Mouse (Mus musculus) neural tube, embryonic 10.5 days (tissue): ENCODE data around the gene Myadml2.
A peak's percentile ranks its signal among the peaks of the same experiment; 100 is the strongest.

Source experiments
- DNase-seq: peaks from one replicate; pipeline ENCODE4 v3.0.0-alpha.2; 2017; ENCODE audit warnings: low spot score; ENCODE audit errors: extremely low spot score

The Myadml2 gene

DNA sequence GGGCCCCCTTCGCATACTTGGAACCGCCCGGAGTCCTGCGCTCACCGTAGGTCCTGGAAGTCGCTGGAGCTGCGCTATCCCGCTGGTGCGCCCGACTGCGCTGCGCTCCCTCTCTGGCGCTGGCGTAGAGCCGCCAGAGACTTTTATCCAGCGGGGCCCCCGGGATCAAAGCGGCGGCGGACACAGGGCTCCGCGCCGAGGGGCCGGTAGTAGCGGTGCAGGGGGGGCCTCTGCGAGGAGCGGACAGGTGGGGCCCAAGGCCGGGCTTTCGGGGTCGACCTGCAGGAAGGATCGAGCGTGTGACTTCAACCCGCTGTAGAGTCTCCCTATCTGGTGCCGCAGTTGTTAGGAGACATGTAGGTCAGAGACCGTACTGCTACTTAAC is 13.1 kb upstream of the Myadml2 start, which contains the start of gene Notum:
Gene Notum, minus strand, starts transcription at position 100 of the 385 bp plus-strand sequence.
- DNase-seq = peak; percentile 54

DNA sequence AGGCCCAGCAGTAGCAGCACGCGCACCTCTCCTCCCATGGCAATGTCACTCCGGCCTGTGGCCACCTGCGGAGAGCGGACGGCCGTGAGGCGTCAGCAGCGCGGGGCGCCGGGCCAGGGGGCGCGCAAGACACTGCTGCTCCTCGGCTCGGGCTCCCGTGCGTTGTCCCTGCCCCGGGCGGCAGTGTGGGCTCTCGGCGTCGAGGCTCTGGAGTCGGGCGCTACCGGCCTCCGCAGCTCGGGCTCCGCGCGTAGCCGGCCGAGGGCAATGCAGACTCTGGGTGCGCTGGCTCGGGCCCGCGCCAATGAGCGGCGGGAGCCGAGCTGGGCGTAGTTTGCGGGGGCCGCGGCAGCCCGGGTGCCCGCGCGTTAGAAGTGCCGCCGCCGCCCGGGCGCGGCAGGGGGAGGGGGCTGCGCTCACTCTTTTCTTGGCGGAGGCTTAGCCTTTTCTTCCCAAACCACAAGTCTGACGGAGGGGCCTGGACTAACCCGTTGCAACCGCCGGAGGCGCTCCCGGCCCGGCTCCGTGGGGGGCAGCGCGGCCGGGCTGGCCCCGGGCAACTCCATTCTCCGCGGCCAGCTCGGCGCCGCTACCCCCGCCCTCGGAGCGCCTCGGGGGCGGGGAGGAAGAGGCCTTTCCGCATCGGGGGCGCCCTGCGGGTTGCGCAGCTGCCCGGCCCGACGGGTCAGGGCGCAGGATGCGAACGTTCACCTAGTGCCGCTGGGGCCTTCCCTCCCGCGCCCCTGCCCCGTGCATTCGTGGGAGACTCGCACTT is 12.5 kb upstream of the Myadml2 start:
- DNase-seq = peak; percentile 61

DNA sequence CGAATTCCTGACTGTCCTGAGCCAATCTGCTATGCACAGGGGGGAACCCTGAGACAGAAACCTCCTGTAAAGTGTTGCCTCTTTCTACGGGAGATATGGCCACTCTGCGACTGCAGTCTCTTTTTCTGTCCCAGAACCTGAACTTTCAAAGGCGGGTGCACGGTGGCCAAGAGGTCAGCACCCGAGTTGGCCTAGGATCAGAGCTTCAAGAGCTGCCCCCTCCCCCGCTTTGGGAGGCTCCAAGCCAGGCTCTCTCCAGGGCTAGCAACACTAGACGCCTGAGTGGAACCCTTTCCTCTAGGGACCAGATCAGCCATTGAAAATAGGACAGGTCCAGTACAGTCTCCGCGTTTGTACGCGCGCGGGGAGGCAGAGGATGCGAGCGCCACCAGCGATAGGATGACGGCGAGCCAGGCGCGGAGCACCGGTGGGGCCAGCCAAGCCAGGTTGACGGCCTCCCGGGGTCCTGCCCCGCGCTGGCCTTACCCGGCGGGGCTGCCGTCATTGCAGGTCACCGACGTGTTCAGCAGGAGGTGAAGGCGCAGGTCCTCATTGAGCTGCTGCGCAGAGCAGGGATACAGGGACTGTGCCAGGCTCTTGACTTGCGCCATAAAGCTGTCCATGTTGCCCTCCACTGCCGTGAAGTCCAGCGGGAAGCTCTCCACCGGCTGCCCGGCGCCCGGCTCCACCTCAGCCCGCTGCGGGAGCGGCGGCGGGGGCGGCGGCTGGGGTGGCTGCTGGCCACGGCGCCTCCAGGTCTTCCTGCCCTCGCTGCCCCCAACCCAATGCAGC is 11.7 kb upstream of the Myadml2 start:
- peak; percentile 57 for DNase-seq

DNA sequence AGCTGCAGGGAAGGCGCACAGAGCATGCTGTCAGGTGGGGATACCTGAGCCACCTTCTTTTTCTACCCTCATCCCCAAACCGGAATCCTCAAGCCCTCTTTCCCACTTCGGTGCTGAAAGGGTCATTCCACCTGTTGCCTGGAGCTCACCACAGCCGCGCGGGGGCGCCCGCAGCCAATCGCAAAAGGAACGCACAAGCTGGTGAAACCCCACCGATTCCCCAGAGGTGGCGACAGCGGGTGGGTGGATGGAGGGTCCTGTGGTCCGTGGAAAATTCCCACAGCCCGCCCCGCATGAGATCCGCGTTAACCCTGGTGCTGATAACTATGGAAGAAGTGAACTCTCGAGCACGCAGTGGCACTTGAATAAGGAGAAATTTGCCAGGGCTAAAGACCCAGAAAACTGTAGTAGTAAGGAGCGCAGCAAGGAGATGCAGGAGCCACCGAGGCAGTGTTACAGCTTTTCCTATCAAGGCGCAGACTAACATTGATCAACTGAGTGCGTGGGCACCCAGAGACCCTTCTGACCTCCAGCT is 11.0 kb upstream of the Myadml2 start:
- peak; percentile 82 for DNase-seq

DNA sequence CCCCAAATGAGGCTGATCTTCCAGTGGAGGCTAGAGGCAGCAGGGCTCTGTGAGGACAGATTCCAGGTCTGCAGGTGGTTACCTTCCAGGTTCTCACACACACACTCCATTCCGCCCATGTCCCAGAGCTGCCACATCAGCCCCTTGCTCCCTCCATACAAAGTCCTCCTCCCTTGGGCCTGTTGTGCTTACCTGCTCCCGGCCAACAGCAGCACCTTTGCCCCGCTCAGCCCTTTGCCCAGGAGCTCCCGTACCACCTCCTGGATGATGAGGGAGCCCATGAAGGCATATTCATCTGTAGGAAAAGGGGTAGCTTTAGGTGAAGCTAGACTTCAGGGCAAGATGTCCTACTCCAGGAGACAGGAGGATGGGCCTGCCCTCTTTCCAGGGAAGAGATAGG is 9.3 kb upstream of the Myadml2 start:
- no peak for DNase-seq

DNA sequence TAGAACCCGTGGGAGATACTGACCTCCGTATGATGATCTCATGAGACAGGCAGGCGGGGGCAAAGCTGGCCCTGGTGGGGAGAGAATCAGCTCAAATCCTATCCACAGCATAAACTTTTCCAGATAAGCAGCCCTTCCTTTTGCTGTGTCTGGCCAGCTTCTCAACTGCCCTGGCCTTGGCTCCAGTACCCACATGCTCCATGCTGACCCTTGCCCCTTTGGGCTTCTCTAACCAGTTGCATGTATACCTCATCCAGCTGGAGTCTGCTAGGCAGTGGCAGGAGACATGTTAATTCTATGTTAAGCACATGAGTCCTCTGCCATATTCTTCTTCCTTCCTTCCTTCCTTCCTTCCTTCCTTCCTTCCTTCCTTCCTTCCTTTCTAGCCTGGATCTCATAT is 6.8 kb upstream of the Myadml2 start:
- DNase-seq = no peak

DNA sequence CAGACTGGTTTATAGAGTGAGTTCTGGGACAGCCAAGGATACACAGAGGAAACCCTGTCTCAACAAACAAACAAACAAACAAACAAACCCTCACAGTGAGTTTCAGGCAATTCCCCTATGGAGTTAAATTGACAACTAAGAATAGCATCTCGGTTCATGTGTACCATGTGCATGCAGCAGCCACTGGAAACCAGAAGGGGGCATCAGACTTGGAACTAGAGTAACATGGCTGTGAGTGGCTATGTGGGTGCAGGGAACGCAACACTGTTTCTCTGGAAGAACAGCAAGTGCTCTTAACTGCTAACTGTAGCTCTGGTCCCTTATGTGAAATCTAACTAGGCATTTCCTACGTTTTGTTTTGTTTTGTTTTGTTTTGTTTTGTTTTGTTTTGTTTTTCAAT is 3.9 kb upstream of the Myadml2 start:
- no peak for DNase-seq

DNA sequence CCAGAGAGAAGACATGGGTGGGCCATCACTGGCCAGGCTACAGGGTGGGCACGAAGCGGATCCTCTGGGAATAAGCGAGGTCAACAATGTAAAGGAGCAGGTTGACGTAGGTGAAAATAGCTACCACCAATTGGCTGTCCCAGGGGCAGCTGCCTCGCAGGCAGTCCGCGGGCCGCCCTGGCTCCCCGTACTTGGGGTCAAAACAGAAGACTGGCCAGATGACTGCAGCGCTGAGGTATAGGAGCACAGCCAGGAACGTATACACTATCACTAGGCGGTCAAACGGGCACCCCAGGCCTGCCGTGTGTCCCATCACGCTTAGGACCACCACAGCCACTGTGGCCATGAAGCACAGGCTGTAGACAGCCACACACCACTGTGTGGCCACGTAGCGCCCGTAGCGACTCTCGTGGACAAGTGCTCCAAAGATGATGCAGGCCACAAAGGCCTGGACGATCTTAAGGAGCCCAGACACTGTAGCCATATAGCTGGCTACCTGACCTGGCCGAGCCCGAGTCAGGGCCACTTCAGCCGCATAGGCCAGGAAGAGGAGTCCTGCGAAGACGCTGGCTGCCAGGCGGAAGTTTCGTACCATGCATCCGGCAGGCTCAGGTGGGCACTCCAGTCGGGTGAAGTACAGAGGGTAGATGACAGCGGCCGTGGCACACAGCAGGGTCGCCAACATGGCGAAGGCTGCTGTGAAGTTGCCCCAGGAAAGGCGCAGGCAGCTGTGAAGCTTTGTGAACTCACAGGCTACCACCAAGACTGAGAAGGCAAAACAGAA is 719 bp downstream of the Myadml2 start:
- no peak for DNase-seq

DNA sequence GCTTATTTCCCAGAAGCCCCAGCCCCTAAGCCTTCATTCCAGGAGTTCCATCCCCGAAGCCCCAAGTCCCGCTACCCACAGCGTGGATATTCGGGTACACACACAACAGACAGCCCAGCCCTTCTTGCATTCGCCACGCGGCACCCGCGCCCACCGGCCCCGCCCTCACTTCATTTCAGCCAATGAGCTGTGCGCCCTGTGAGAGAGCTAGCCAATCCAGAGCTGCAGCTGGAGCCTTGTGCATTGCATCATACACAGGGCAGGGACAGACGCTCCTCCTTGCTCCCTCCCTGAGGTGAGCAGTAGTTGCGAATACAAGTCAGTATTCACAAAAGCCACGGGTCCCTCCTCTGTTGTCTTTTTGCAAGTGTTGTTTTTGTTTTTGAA is 4.4 kb downstream of the Myadml2 start, which contains the start of gene Pycr1:
Gene Pycr1, minus strand, starts transcription at position 169 of the 387 bp plus-strand sequence.
- peak; percentile 96 for DNase-seq

DNA sequence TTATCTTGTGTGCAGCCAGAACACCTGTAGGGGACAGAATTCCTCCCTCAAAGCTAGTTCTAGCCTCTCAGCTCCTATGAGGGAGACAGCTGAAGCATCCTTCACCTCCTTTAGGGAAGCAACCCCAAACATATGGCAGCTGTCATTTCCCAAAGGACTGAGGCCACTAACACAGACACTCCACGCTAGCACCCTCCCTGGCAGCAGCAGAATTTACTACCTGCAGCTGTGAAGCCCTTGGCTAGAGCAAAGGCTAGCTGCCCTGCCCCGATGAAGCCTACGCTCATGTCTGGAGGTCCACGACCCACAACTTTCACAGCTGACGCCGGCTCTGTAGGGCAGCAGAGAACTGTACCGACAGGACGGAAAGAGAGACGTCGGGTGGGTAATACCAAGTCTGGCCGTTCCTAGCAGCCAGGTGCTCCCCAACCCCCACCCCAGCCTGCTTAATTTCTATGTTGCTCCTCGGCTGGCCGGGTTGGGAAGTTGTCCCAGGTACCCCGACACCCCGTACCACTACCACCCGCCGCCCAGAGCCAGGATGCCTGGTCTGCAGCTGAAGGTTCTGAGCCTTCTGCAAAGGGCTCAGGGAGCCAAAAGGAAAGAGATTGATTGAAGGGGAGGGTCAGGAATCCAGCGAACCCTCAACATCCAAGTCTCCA is 4.9 kb downstream of the Myadml2 start:
- DNase-seq = no peak

DNA sequence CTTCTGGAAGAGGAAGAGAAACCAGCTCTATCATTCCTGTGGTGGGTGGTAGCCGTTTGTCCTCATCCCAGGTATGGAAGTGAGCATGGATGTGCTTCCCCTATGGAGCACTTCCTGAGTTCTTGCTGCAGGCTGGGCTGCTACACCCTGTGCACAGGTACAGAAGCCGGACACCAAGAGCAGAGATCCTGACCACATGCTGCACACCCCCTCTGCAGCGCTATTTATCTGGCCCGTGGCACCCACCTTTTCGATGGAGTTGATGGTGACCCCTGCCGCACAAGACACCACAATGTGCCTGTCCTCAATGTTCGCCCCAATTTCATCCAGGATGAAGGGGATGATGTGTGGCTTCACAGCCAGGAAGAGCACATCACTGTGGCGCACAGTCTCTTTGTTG is 6.1 kb downstream of the Myadml2 start:
- DNase-seq = no peak

DNA sequence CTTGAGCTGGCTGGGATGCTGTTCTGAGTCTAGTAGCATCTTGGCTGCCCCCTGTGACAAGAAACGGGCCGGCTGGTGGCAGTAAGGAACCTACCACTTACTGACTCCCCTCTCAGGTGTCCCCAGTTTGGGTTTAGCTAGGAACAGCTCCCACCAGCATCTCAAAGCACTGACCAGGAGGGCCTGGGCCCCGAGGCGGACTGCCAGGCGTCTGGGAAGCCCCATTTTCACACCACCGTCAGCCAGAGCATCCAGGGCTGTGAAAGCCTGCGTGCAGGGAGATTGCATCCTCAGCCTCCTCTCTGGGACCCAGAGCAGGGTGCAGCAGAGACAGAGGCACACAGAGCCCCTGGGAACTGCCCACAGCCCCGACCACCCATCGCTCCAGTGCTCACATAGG is 6.7 kb downstream of the Myadml2 start:
- DNase-seq = no peak

DNA sequence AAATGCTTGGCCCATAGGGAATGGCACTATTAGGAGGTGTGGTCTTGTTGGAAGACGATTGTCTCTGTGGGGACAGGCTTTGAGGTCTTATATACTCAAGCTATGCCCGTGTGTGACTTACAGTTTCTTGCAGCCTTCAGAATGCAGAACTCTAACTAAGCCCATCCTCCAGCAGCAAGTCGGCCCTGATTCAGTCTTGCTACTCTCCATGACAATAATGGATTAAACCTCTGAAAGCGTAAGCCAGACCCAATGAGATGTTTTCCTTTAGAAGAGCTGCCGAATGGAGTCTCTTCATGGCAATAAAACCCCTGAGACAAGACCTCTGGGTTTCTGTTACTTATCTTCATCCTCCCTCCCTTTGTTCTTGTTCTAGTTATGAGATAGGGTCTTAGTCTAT is 13.1 kb downstream of the Myadml2 start:
- no peak for DNase-seq

DNA sequence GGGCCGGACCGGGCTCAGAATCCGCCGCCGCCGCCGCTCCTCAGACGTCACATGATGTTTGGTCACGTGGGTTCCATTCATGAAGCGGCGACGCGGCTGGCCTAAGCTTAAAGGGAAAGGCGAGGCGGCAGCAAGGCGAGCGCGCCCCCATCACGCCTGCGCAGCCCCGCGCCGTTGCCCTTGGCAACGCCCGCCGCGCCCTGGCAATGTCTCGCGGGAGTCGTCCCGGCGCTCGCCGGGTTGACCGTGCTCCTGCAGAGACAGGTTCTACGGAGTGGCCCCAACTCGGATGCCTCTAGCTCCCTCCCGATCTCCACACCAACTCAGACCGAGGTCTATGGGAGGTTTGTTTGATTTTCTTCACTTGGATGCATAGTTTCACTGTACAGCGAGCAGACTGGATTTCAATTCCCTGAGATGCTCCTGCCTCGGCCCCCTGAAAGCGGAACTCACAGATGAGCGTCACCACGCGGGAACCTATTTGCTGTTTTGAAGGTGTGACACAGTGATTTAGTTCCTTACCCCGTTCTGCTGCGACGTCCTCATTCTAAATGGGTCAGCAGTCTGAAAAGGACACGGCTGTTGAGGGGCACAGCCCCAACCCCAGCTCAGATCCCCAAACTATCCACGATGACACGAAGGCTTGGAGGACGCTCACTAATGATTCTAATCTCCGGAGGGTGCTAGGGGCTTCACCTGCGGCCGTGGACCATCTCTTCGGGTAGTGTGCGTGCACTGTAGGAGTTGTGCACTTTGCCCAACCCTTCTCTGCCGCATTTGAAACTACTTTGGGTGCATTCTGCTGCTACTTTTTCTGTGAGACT is 14.2 kb downstream of the Myadml2 start, which contains the start of gene Mafg:
Gene Mafg, minus strand, starts transcription at position 81 of the 824 bp plus-strand sequence.
- DNase-seq = peak; percentile 93

DNA sequence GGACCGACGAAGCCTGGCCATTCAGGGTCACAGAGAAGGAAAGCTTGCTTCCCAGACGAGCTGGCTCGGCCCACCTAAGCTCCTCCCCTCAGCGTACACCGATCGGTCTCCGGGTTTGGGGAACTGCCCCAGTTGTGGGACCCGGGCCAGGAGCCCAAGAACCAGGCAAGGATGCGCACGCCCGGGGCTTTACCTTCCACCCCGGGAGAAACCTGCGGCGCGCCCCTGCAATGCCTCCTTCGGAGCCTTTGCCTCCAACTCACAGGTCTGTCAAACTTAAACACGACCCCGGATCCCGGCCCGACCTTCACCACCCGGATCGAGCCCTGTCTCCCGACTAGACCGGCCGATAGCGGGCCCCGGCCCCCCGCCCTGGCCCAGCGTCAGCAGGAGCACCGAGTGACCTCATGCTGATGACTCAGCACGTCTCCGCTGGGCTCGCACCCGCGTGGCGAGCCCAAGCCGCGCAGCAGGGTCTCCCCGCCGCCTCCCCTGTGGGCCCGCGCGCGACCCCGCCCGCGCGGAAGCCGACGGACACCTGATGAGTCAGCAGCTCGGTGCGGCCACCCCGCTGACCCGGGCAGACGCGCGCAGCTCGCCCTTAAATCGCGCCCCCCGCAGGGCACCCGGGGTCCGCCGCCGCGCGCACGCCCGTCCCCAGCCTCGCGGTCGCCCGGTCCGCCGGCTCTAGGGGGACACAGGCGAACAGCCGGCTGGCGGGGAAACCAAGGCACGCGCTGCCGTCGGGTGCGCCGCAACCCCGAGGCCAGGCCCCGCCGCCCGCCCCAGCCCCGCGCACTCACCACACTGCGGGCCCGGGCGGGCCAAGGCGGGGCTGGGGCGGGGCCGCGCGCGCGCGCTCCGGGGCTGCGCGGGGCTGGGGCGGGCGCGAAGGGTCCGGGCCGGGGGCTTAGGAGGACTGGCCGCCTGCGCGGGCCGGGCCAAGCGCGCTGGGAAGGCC is 15.1 kb downstream of the Myadml2 start:
- DNase-seq = peak; percentile 74

DNA sequence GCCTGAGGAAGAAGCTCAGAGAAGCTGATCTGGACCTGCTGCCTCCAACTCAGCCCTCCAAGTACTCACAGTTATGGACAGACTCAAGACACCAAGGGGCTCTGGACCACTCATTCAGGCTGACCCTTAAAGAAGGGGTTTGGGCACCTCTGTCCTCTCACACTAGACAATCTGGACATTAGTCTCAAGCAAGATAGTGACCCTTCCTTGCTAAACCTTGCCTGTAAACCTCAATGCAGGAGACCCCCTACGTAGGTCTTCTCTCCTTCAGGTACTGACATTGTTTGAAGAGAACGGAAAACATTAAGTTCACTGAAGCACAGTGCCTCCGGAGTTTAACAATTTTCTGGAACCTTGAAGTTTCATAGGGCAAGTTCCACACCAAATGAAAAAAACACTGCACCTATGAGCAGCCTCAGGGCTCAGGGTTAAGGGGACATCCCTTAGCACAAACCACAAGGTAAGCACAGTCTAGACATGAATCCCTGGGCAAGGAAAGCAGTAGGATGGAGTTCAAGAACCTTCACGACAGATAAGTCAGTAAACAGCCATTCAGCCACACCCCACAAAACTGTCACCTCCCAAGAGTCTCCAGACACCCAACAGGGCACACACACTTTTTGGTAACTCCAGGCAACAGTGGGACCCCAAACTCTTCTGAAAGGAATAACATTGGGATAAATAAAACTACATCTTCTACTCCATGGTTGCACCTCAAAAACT is 16.1 kb downstream of the Myadml2 start:
- DNase-seq = no peak

DNA sequence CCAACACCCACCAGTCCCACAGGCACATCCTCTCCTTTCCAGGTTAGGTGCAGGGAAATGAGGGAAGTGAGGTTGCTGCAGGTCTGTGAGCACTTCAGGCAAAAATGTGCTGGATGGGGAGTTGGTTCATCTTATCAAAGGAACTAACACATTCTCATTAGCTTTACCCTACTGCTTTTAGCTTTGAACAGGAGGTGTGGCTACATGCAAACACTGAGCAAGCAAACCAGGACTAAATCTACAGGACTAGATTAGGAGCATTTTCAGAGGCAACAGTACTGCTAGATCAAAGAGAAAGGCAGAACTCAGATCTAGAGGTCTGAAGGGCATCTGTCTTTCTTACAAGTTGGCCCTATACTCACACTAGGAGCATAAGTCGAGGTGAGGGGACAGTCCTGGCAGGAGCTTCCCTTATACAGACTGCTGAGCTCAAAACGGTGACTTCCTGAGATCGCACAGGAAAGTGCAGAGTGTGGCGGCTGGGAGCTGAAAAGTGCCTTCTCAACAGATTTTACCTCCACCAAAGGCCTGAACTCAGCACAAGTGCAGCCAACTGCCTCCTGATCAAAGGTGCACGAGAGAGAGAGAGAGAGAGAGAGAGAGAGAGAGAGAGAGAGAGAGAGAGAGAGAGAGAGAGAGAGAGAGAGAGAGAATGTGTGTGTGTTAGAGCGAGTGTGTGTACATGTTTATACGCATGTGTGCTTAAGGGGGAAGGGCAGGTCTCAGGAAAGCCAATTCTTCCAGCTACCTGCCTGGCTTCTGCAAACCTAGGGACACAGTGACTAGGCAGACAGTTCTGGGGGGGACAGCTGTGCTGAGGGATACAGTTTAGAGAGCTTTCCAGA is 16.9 kb downstream of the Myadml2 start:
- DNase-seq = no peak
